Mouse (Mus musculus) thymus, adult 2 months (tissue): ENCODE measurements around the gene Cpb1. TPM values are rescaled to one million over a fixed set of nuclear protein-coding genes. Genes with fewer than 3 reads are reported as not detected.

ENCODE experiments used
- DNase-seq: peaks from one replicate; pipeline ENCODE4 v3.0.0; 2021
- H3K27ac ChIP-seq: fragments of 200-500 bp; 2 replicates; pipeline ENCODE4 v1.5.1; 2012; ENCODE audit warnings: low read length, control low read depth; ENCODE audit not compliant: control insufficient read depth, insufficient read depth
- H3K27me3 ChIP-seq: fragments of 200-500 bp; 2 replicates; pipeline ENCODE4 v1.6.1; 2012; ENCODE audit warnings: mild to moderate bottlenecking, low read length, moderate library complexity, mixed read lengths; ENCODE audit not compliant: control insufficient read depth, insufficient read depth
- H3K36me3 ChIP-seq: fragments of 200-500 bp; 2 replicates; pipeline ENCODE4 v1.6.1; 2012; ENCODE audit warnings: mild to moderate bottlenecking, low read length, moderate library complexity; ENCODE audit not compliant: control insufficient read depth, insufficient read depth
- H3K4me1 ChIP-seq: fragments of 200-500 bp; replicated peaks from 2 replicates; pipeline ENCODE4 v1.6.1; 2012; ENCODE audit warnings: low read length; ENCODE audit not compliant: control insufficient read depth, insufficient read depth
- H3K4me3 ChIP-seq: fragments of 200-500 bp; 2 replicates; pipeline ENCODE4 v1.5.1; 2012; ENCODE audit warnings: mild to moderate bottlenecking, low read length, control low read depth, moderate library complexity; ENCODE audit not compliant: control insufficient read depth, insufficient read depth
- CTCF ChIP-seq: fragments of 200-500 bp; IDR thresholded peaks from 2 replicates; pipeline ENCODE4 v1.5.1; 2012; ENCODE audit warnings: mild to moderate bottlenecking, control low read depth, low read length, moderate library complexity, borderline replicate concordance; ENCODE audit not compliant: control insufficient read depth, poor library complexity, insufficient read depth; ENCODE audit errors: extremely low read depth
- POLR2A ChIP-seq: fragments of 200-500 bp; IDR thresholded peaks from 2 replicates; pipeline ENCODE4 v1.6.1; 2012; ENCODE audit warnings: mild to moderate bottlenecking, low read length, control low read depth, moderate library complexity; ENCODE audit not compliant: control insufficient read depth, poor library complexity, insufficient read depth; ENCODE audit errors: extremely low read depth
- WGBS: fragments of 180-500 bp; shearing (Covaris S2); methylation state at CpG from one replicate; pipeline ENCODE4 v1.1.7; 2018; 5-methylcytosine and 5-hydroxymethylcytosine counted together
- polyA plus RNA-seq: library from polyadenylated mRNA; depleted of rRNA; stranded (reverse); fragments of >200 nt; gene quantifications from 2 replicates; pipeline ENCODE4 v1.2.3, GENCODE M21; 2012; rRNA removed

Gene Cpb1
- polyA plus RNA-seq = not detected in 2 replicates

DNA sequence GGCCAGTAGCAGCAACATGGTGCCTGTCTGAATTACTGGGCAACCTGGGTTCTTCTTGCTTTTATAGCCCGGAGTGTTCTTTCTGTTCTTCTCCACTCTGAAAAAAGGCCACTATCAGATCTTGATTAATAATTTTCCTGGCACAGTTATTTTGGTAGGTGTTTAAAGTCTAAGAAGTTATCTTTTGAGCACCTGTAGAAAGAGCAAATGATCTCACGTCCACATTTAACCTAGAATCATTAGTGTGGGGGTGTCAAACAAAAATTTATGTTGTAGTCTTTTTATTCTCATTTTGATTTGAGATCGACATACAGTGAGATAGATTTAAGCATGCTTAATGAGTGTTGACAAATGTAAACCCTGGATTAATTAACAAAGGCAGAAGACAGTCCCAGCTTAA is at the start of gene Cpb1:
Gene Cpb1 (minus strand): TSS at position 101 of the 400 bp plus-strand sequence.
- Histone ChIP-seq H3K4me3 (no peak within 1 kb of the TSS), H3K27me3 (no peaks in the 10 kb centered on the region), H3K36me3 (no peaks in the 10 kb centered on the region), H3K4me1 (no peaks in the 10 kb centered on the region), H3K27ac (no peak within 1 kb of the TSS)
- TF ChIP-seq CTCF (no peak), POLR2A (no peak)
- 96% methylated on average over 3 of the region's 3 CpGs for whole genome bisulfite sequencing
- DNase-seq = no peak

DNA sequence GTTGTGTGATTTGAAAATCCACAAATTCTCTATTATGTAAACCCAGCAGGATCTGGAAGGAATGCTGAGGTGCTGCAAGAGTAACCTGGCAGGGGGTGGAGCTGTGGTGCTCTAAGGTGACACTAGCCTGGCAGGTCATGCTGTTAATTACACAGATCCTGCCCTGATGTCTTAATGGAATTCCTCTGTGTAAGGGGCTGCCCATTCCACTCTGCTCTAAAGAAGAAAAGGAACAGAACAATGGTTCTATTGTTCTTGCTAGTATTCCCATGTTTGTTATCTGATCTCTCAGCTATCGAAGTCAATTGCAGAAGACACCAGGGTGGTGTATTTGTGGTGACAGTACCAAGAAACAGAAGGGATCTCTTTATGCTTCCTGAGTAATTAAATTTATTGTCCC is 41.7 kb upstream of the Cpb1 start:
- H3K4me3 ChIP-seq = no peak overlapping the region
- WGBS = 75% methylated on average over 1 of the region's 1 CpGs
- no peaks in the 10 kb centered on the region for H3K27me3 ChIP-seq
- H3K27ac ChIP-seq = no peak overlapping the region
- TF ChIP-seq CTCF = no peak
- no peak for TF ChIP-seq POLR2A
- H3K4me1 ChIP-seq = no peaks in the 10 kb centered on the region
- no peaks in the 10 kb centered on the region for H3K36me3 ChIP-seq
- no peak for DNase-seq

DNA sequence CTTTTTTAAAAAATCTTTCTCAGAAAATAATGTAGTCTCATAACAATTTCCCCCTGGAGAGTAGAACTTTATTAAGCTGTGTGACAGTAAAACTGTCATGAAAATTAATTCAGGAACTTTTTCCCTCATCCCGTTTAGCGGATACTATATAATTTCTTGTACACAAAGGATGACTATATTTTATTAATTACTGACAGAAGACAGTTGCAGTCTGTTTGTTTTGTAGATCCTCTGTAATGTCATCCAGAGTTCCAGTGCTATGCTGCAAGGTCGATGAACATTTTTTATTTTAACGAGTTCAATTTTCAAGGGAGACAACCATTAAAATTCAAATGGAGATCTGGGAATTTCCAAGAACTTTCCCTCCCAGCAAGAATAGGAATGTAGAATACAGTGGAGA is 33.6 kb upstream of the Cpb1 start:
- WGBS = 99% methylated on average over 4 of the region's 4 CpGs
- Histone ChIP-seq H3K27me3 (no peaks in the 10 kb centered on the region), H3K4me3 (no peak overlapping the region), H3K27ac (no peak overlapping the region), H3K4me1 (peaks cover 6% of the 10 kb centered on the region), H3K36me3 (no peaks in the 10 kb centered on the region)
- no peak for DNase-seq
- no peak for TF ChIP-seq POLR2A
- no peak for TF ChIP-seq CTCF

GRCm38 (mm10) chr3:20307256-20307655 is 31.7 kb upstream of the Cpb1 start:
- Histone ChIP-seq H3K27ac (no peak overlapping the region), H3K36me3 (no peaks in the 10 kb centered on the region), H3K4me3 (no peak overlapping the region), H3K4me1 (peaks cover 6% of the 10 kb centered on the region), H3K27me3 (no peaks in the 10 kb centered on the region)
- 52% methylated on average over 4 of the region's 4 CpGs for WGBS
- TF ChIP-seq CTCF (no peak), POLR2A (no peak)
- DNase-seq = no peak

GRCm38 (mm10) chr3:20304758-20305352 is 29.3 kb upstream of the Cpb1 start:
- WGBS = 4% methylated on average over 2 of the region's 2 CpGs
- Histone ChIP-seq H3K27me3 (no peaks in the 10 kb centered on the region), H3K36me3 (no peaks in the 10 kb centered on the region), H3K27ac (no peak overlapping the region), H3K4me3 (no peak overlapping the region), H3K4me1 (peaks cover 6% of the 10 kb centered on the region)
- TF ChIP-seq CTCF = no peak
- DNase-seq = peak; percentile 10

DNA sequence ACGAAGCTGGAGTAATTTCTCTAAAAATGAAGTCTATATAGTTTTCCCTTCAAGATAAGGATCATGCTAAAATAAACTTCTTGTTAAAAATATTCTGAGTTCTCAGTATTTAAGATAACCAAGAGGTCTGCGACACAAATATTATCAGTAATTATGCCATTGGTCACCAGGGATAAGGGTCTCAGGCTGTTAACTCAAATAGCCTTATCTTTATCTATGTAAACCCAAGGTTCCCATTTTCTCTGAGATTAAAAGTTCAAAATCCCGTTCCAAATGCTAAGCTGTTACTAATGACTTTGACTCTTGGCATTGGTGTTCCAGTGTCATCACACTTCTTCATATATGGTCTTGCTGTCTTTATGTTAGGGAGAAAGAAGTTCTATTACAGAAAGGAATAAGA is 20.0 kb upstream of the Cpb1 start:
- Histone ChIP-seq H3K36me3 (no peaks in the 10 kb centered on the region), H3K27me3 (no peaks in the 10 kb centered on the region), H3K27ac (no peak overlapping the region), H3K4me3 (no peak overlapping the region), H3K4me1 (no peaks in the 10 kb centered on the region)
- DNase-seq = no peak
- TF ChIP-seq CTCF (no peak), POLR2A (no peak)
- 96% methylated on average over 3 of the region's 3 CpGs for whole genome bisulfite sequencing

DNA sequence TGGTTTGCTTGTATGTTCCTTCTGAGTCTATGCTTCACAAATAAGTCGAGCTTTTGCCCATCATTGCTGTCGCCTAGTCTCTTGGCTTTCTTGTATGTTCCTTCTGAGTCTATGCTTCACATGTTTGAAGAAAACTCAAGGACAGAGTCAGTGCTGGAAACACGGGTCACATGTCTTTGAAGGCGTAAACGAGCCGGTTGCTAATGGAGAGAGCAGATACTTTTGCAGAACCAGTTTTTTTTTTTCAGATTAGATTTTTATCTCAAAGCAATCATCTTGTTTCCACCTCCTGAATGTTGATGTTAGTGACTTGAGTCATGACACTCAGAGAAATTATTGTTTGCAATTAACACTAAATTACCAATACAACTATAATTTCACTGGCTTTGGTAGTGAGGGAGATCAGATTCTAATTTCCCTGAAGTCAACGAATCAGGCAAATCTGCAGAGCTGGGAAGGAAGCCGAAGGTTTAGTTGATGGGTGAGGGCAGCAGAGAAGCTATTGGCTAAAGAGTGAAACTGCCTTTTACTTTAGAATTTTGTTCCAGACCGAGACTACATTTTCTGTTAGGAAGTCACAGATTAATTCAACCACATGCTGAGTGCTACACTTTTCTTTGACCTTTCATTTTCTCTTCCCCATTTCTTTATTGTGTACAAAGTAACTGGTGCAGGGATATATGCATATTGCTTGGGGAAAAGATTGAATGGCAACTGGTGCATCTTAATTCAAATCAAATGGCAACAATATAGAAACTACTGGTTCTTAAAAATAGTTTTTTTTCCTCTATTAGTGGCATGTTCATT is 19.2 kb upstream of the Cpb1 start:
- H3K4me3 ChIP-seq = no peak overlapping the region
- H3K36me3 ChIP-seq = no peaks in the 10 kb centered on the region
- TF ChIP-seq CTCF (no peak), POLR2A (no peak)
- no peak overlapping the region for H3K27ac ChIP-seq
- 34% methylated on average over 9 of the region's 9 CpGs for WGBS
- H3K27me3 ChIP-seq = no peaks in the 10 kb centered on the region
- H3K4me1 ChIP-seq = no peaks in the 10 kb centered on the region
- no peak for DNase-seq
